Mouse (Mus musculus): ENCODE measurements around the gene Slc7a6.

DNA sequence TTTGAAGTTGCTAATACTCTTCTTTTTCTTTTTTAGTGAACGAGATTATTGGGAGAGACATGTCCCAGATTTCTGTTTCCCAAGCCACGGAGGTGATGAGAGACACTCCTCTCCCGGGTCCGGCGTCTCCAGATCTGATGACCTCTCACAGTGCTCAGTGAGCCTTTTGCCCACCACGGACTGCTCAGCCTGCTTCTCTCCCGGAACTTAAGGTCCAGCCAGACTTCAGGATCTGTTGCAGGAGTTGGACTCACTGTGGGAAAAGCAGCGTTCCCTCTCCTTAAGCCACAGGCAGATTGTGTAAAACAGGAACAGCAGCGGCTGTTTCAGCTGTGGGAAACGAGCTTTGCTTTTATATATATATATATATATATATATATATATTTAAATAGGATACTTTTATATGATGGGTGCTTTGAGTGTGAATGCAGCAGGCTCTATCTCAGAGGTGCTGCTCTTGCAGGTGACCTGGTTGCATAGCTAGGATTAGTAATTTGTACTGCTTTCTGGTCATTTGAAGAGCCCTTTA is 40.7 kb upstream of the Slc7a6 start:
- TF ChIP-seq CTCF (IDR thresholded peaks at IDR 0.05; ENCODE audit: low read depth) (no peak), EP300 (IDR thresholded peaks at IDR 0.05; ENCODE audit: low read depth) (no peak)

All from liver, postnatal 0 days (tissue).